Mouse (Mus musculus) kidney, embryonic 14.5 days (tissue): ENCODE measurements around the gene Lhx4. TPM values are rescaled to one million over a fixed set of nuclear protein-coding genes. Genes with fewer than 3 reads are reported as not detected.

Experiments used
- ATAC-seq: fragments of 200-750 bp; cut with Nextera tagmentation; 2 replicates; pipeline ENCODE4 v1.8.0; 2017; ENCODE audit warnings: moderate number of reproducible peaks, mild to moderate bottlenecking, moderate TSS enrichment, moderate library complexity; ENCODE audit not compliant: low FRiP score, low TSS enrichment
- H3K27ac ChIP-seq: fragments of 300-500 bp; sonication (generic); 2 replicates; pipeline ENCODE4 v1.5.1; 2014; ENCODE audit warnings: low read depth, mild to moderate bottlenecking, low read length, moderate library complexity, mixed read lengths
- H3K27me3 ChIP-seq: fragments of 300-500 bp; sonication (generic); 2 replicates; pipeline ENCODE4 v1.6.1; 2014; ENCODE audit warnings: mild to moderate bottlenecking, low read length; ENCODE audit not compliant: control insufficient read depth, insufficient read depth
- H3K36me3 ChIP-seq: fragments of 300-500 bp; sonication (generic); 2 replicates; pipeline ENCODE4 v1.6.1; 2014; ENCODE audit warnings: low read length, mixed read lengths; ENCODE audit not compliant: control insufficient read depth, insufficient read depth
- H3K4me1 ChIP-seq: fragments of 300-500 bp; sonication (generic); 2 replicates; pipeline ENCODE4 v1.6.1; 2014; ENCODE audit warnings: low read length, mixed read lengths; ENCODE audit not compliant: control insufficient read depth, insufficient read depth
- H3K4me2 ChIP-seq: fragments of 300-500 bp; sonication (generic); replicated peaks from 2 replicates; pipeline ENCODE4 v1.6.1; 2014; ENCODE audit warnings: low read depth, mild to moderate bottlenecking, low read length
- H3K4me3 ChIP-seq: fragments of 300-500 bp; sonication (generic); 2 replicates; pipeline ENCODE4 v1.5.1; 2014; ENCODE audit warnings: mild to moderate bottlenecking, low read length
- H3K9ac ChIP-seq: fragments of 300-500 bp; sonication (generic); 2 replicates; pipeline ENCODE4 v1.6.1; 2014; ENCODE audit warnings: low read depth, mild to moderate bottlenecking, low read length, moderate library complexity
- H3K9me3 ChIP-seq: fragments of 300-500 bp; sonication (generic); 2 replicates; pipeline ENCODE4 v1.6.1; 2016; ENCODE audit warnings: low read length; ENCODE audit not compliant: control insufficient read depth
- WGBS: fragments of 180-500 bp; shearing (Covaris S2); extraction: QIAGEN DNeasy Blood & Tissue Kit; methylation state at CpG from one replicate; pipeline ENCODE4 v1.1.7; 2014; 5-methylcytosine and 5-hydroxymethylcytosine counted together
- polyA plus RNA-seq: library from polyadenylated mRNA; unstranded; fragments of >200 nt; fragmentation: Nextera tagmentation; extraction: Ambion mirVana; gene quantifications from 2 replicates; pipeline ENCODE4 v1.2.1, GENCODE M21; 2014

The Lhx4 gene
- polyA plus RNA-seq, 1 experiment from 2014 or later = 0.08 TPM

DNA sequence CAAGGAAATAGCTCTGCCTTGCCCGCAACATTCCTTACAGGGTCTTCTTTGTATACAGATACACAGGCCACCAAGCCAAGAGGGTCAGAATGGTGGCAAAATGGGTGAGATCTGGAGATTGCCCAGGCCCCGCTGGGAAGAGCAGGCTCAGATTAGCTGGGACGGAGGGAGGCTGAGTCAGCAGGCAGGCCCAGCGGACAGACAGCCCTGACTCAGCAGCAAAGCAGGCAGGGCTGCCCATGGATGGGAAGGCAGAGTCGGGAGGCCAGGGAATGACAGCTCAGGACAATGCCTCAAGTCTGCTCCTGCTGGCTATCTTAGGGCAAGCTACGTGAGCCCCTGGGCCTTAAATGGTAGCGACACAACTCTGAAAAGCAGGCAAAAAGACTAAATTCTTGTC, 34.4 kb upstream of the Lhx4 start:
- peaks cover 21% of the 10 kb centered on the region for H3K36me3 ChIP-seq

GRCm38 (mm10) chr1:155784343-155785205, 33.1 kb upstream of the Lhx4 start:
- Histone ChIP-seq H3K4me3 (no peak overlapping the region), H3K9ac (no peak overlapping the region), H3K27me3 (no peaks in the 10 kb centered on the region), H3K36me3 (peaks cover 21% of the 10 kb centered on the region), H3K4me2 (0 out of 2 replicates have a peak overlapping the region, but pooled peaks have one; percentile 10), H3K4me1 (peaks cover 3% of the 10 kb centered on the region; the same call in 1 of the 2 replicates), H3K9me3 (0 out of 2 replicates have a peak, but pooled peaks cover 5% of the 10 kb centered on the region), H3K27ac (no peak overlapping the region)
- WGBS = 28% methylated on average over 19 of the region's 19 CpGs
- ATAC-seq = peak; percentile 45; the same call in 1 of the 2 replicates

More for the DNA sequence above, 34.4 kb upstream of the Lhx4 start:
- 0 out of 2 replicates have a peak, but pooled peaks cover 5% of the 10 kb centered on the region for H3K9me3 ChIP-seq
- no peak overlapping the region; the same call in 1 of the 2 replicates for H3K9ac ChIP-seq
- H3K4me1 ChIP-seq = peaks cover 3% of the 10 kb centered on the region; the same call in 1 of the 2 replicates
- 77% methylated on average over 7 of the region's 7 CpGs for WGBS
- no peak for ATAC-seq
- no peak overlapping the region for H3K27ac ChIP-seq
- no peak overlapping the region for H3K4me3 ChIP-seq
- H3K4me2 ChIP-seq = no peak overlapping the region
- H3K27me3 ChIP-seq = no peaks in the 10 kb centered on the region

DNA sequence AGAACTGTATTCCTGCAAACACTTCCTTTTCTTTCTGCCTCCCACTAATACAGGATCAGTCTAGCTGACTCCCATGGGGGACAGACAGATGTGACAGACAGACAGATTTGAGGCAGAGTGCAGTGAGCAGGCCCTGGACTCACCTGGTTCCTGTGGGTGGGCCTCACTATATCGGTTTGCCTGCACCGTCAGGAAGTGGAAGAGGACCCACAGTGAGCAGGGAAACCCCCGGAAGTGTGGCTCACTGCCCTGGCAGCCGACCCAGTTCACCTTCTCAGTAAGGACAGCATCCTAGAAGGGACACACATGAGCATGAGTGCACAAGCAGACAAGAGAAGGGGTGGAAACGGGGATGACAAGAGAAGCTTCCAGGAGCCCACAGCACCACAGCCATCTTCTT, 30.9 kb upstream of the Lhx4 start:
- no peak overlapping the region for H3K4me2 ChIP-seq
- peaks cover 16% of the 10 kb centered on the region for H3K36me3 ChIP-seq
- H3K27me3 ChIP-seq = no peaks in the 10 kb centered on the region
- no peak overlapping the region for H3K4me3 ChIP-seq
- 0 out of 2 replicates have a peak, but pooled peaks cover 3% of the 10 kb centered on the region for H3K9me3 ChIP-seq
- H3K27ac ChIP-seq = no peak overlapping the region
- peaks cover 3% of the 10 kb centered on the region; the same call in 1 of the 2 replicates for H3K4me1 ChIP-seq
- ATAC-seq = no peak
- no peak overlapping the region for H3K9ac ChIP-seq
- whole genome bisulfite sequencing = 76% methylated on average over 5 of the region's 5 CpGs

GRCm38 (mm10) chr1:155777641-155778625, 26.4 kb upstream of the Lhx4 start:
- Histone ChIP-seq H3K36me3 (peaks cover 6% of the 10 kb centered on the region; the same call in 1 of the 2 replicates), H3K27me3 (no peaks in the 10 kb centered on the region), H3K9ac (no peak overlapping the region), H3K4me1 (no peaks in the 10 kb centered on the region), H3K4me2 (no peak overlapping the region), H3K9me3 (no peaks in the 10 kb centered on the region), H3K4me3 (no peak overlapping the region), H3K27ac (no peak overlapping the region)
- 73% methylated on average over 14 of the region's 14 CpGs for WGBS
- peak; percentile 36; the same call in 1 of the 2 replicates for ATAC-seq

- Histone ChIP-seq H3K4me3 (no peak overlapping the region), H3K27ac (no peak overlapping the region), H3K4me2 (no peak overlapping the region), H3K9ac (no peak overlapping the region), H3K27me3 (no peaks in the 10 kb centered on the region), H3K4me1 (no peaks in the 10 kb centered on the region), H3K36me3 (no peaks in the 10 kb centered on the region), H3K9me3 (no peaks in the 10 kb centered on the region)
- WGBS = 25% methylated on average over 12 of the region's 12 CpGs
- no peak for ATAC-seq
Observed at GRCm38 (mm10) chr1:155759167-155759566, 7.7 kb upstream of the Lhx4 start.

GRCm38 (mm10) chr1:155758711-155759110, 7.2 kb upstream of the Lhx4 start:
- Histone ChIP-seq H3K9ac (no peak overlapping the region), H3K4me1 (no peaks in the 10 kb centered on the region), H3K36me3 (no peaks in the 10 kb centered on the region), H3K4me2 (no peak overlapping the region), H3K27ac (no peak overlapping the region), H3K27me3 (peaks cover 2% of the 10 kb centered on the region; the same call in 1 of the 2 replicates), H3K9me3 (no peaks in the 10 kb centered on the region), H3K4me3 (no peak overlapping the region)
- ATAC-seq = no peak
- 83% methylated on average over 4 of the region's 4 CpGs for WGBS

- ATAC-seq = no peak
- Histone ChIP-seq H3K9ac (no peak overlapping the region), H3K27me3 (peaks cover 9% of the 10 kb centered on the region; the same call in 1 of the 2 replicates), H3K9me3 (no peaks in the 10 kb centered on the region), H3K4me3 (no peak overlapping the region), H3K4me1 (no peaks in the 10 kb centered on the region), H3K4me2 (no peak overlapping the region), H3K36me3 (no peaks in the 10 kb centered on the region), H3K27ac (no peak overlapping the region)
- WGBS = 58% methylated on average over 7 of the region's 7 CpGs
Observed at GRCm38 (mm10) chr1:155757621-155758020, 6.1 kb upstream of the Lhx4 start.

- H3K4me3 ChIP-seq = no peak overlapping the region
- H3K4me1 ChIP-seq = peaks cover 6% of the 10 kb centered on the region; the same call in 1 of the 2 replicates
- H3K36me3 ChIP-seq = no peaks in the 10 kb centered on the region
- H3K9ac ChIP-seq = no peak overlapping the region
- WGBS = 77% methylated on average over 9 of the region's 9 CpGs
- no peaks in the 10 kb centered on the region for H3K9me3 ChIP-seq
- no peak overlapping the region for H3K27ac ChIP-seq
- H3K27me3 ChIP-seq = peaks cover 48% of the 10 kb centered on the region
- H3K4me2 ChIP-seq = no peak overlapping the region
- no peak for ATAC-seq
Observed at GRCm38 (mm10) chr1:155753411-155753810, 1.9 kb upstream of the Lhx4 start.
